Mouse (Mus musculus): ENCODE data around the gene Aldoc.

- no peak for TF ChIP-seq POLR2A (IDR thresholded peaks at IDR 0.05; ENCODE audit: borderline replicate concordance, control insufficient read depth, low read depth, low read length)
- no peak for TF ChIP-seq CTCF (IDR thresholded peaks at IDR 0.05; ENCODE audit: control insufficient read depth, insufficient read depth, low read length)
These were observed 51.4 kb downstream of the Aldoc start for GRCm38 (mm10) chr11:78374147-78374546.
